Mouse (Mus musculus): Measurements from ENCODE around the gene Rhox6. TPM values are rescaled to one million over a fixed set of nuclear protein-coding genes. Genes with fewer than 3 reads are reported as not detected.

Gene Rhox6
- polyA plus RNA-seq, 1 experiment from 2014 or later, result not detected

Other genes with a start within 250 kb of the Rhox6 start
- not detected in 2 replicates for gene Rhox3f, start 245.9 kb upstream of the Rhox6 start, polyA plus RNA-seq (2015; fragmentation: Nextera tagmentation; extraction: Ambion mirVana)
- gene Rhox4f, start 219.2 kb upstream of the Rhox6 start, polyA plus RNA-seq (2015; fragmentation: Nextera tagmentation; extraction: Ambion mirVana), result not detected in 2 replicates
- gene Rhox3g, start 198.3 kb upstream of the Rhox6 start, polyA plus RNA-seq (2015; fragmentation: Nextera tagmentation; extraction: Ambion mirVana), result not detected in 2 replicates
- gene Rhox2g, start 183.4 kb upstream of the Rhox6 start, polyA plus RNA-seq (2015; fragmentation: Nextera tagmentation; extraction: Ambion mirVana), result not detected in 2 replicates
- gene Rhox4g, start 175.6 kb upstream of the Rhox6 start, polyA plus RNA-seq (2015; fragmentation: Nextera tagmentation; extraction: Ambion mirVana), result not detected in 2 replicates
- gene Rhox3h, start 158.1 kb upstream of the Rhox6 start, polyA plus RNA-seq (2015; fragmentation: Nextera tagmentation; extraction: Ambion mirVana), result not detected in 2 replicates
- gene Rhox2h, start 153.6 kb upstream of the Rhox6 start, polyA plus RNA-seq (2015; fragmentation: Nextera tagmentation; extraction: Ambion mirVana), result not detected in 2 replicates
- gene Rhox5, start 22.1 kb upstream of the Rhox6 start, polyA plus RNA-seq (2015; fragmentation: Nextera tagmentation; extraction: Ambion mirVana), result 0.70 TPM in 1 of 2 replicates, not detected in the other
- not detected in 2 replicates for gene Rhox7a, start 4.8 kb downstream of the Rhox6 start, polyA plus RNA-seq (2015; fragmentation: Nextera tagmentation; extraction: Ambion mirVana)
- gene Rhox8, start 52.0 kb downstream of the Rhox6 start, polyA plus RNA-seq (2015; fragmentation: Nextera tagmentation; extraction: Ambion mirVana), result not detected in 2 replicates
- not detected in 2 replicates for gene Rhox7b, start 70.3 kb downstream of the Rhox6 start, polyA plus RNA-seq (2015; fragmentation: Nextera tagmentation; extraction: Ambion mirVana)
- not detected in 2 replicates for gene Rhox9, start 74.9 kb downstream of the Rhox6 start, polyA plus RNA-seq (2015; fragmentation: Nextera tagmentation; extraction: Ambion mirVana)
- gene Btg1-ps1, start 191.9 kb downstream of the Rhox6 start, polyA plus RNA-seq (2015; fragmentation: Nextera tagmentation; extraction: Ambion mirVana), result not detected in 2 replicates
- gene Btg1-ps2, start 216.2 kb downstream of the Rhox6 start, polyA plus RNA-seq (2015; fragmentation: Nextera tagmentation; extraction: Ambion mirVana), result not detected in 2 replicates
- gene Rhox10, start 239.6 kb downstream of the Rhox6 start, polyA plus RNA-seq (2015; fragmentation: Nextera tagmentation; extraction: Ambion mirVana), result not detected in 2 replicates

All from hindbrain, embryonic 16.5 days (tissue).